Mouse (Mus musculus) naive thymus-derived CD4-positive, alpha-beta T cell, adult 2 months (primary cell): ENCODE results near the gene Cd22.
"Not testable (repeated sequence)": the region's sequence is repeated elsewhere in the genome, so short reads cannot be mapped to it uniquely, and the experiment has no call there.

ENCODE experiments used
- DNase-seq: peaks from one replicate; pipeline ENCODE4 v3.0.0-alpha.2; 2011; ENCODE audit warnings: low read depth

Cd22 gene

GRCm38 (mm10) chr7:30880176-30880575, at the start of gene Cd22:
Gene Cd22, minus strand, starts transcription at chr7:30880342.
- no peak for DNase-seq

GRCm38 (mm10) chr7:30924581-30924980, 44.4 kb upstream of the Cd22 start, which contains the start of gene Hamp2:
Gene Hamp2, minus strand, starts transcription at chr7:30924681.
- not testable (repeated sequence) for DNase-seq

- no peak for DNase-seq
Observed at GRCm38 (mm10) chr7:30924071-30924470, 43.9 kb upstream of the Cd22 start.

- not testable (repeated sequence) for DNase-seq
Observed at GRCm38 (mm10) chr7:30922490-30922889, 42.3 kb upstream of the Cd22 start.

GRCm38 (mm10) chr7:30920217-30920616, 40.1 kb upstream of the Cd22 start:
- DNase-seq, result no peak

- DNase-seq, result no peak
Observed at GRCm38 (mm10) chr7:30917219-30917618, 37.1 kb upstream of the Cd22 start.

- no peak for DNase-seq
Observed at GRCm38 (mm10) chr7:30916713-30917112, 36.6 kb upstream of the Cd22 start.

GRCm38 (mm10) chr7:30914732-30915131, 34.6 kb upstream of the Cd22 start, which contains the start of gene Mag:
Gene Mag, minus strand, starts transcription at chr7:30914873.
- DNase-seq, result no peak

- DNase-seq, result peak; percentile 24
Observed at GRCm38 (mm10) chr7:30909773-30910172, 29.6 kb upstream of the Cd22 start.

- DNase-seq, result no peak
Observed at GRCm38 (mm10) chr7:30908992-30909431, 28.9 kb upstream of the Cd22 start.

- DNase-seq, result no peak
Observed at GRCm38 (mm10) chr7:30908277-30908991, 28.3 kb upstream of the Cd22 start.

GRCm38 (mm10) chr7:30904042-30904441, 23.9 kb upstream of the Cd22 start:
- DNase-seq, result peak; percentile 31

- no peak for DNase-seq
Observed at GRCm38 (mm10) chr7:30895217-30895616, 15.1 kb upstream of the Cd22 start.

- no peak for DNase-seq
Observed at GRCm38 (mm10) chr7:30892515-30892914, 12.4 kb upstream of the Cd22 start.

- DNase-seq, result no peak
Observed at GRCm38 (mm10) chr7:30891746-30892145, 11.6 kb upstream of the Cd22 start.

- DNase-seq, result no peak
Observed at GRCm38 (mm10) chr7:30890681-30891080, 10.5 kb upstream of the Cd22 start.

- no peak for DNase-seq
Observed at GRCm38 (mm10) chr7:30888786-30889185, 8.6 kb upstream of the Cd22 start.

GRCm38 (mm10) chr7:30887568-30888188, 7.5 kb upstream of the Cd22 start:
- DNase-seq, result peak; percentile 21

GRCm38 (mm10) chr7:30886852-30887251, 6.7 kb upstream of the Cd22 start:
- no peak for DNase-seq

GRCm38 (mm10) chr7:30884047-30884446, 3.9 kb upstream of the Cd22 start:
- no peak for DNase-seq

- DNase-seq, result no peak
Observed at GRCm38 (mm10) chr7:30881367-30881766, 1.2 kb upstream of the Cd22 start.

GRCm38 (mm10) chr7:30878950-30879349, 1.2 kb downstream of the Cd22 start:
- DNase-seq, result no peak

- peak; percentile 79 for DNase-seq
Observed at GRCm38 (mm10) chr7:30873083-30873482, 7.1 kb downstream of the Cd22 start.
